Mouse (Mus musculus) cerebellum, adult (tissue): ENCODE measurements at regions not wholly inside any gene's neighbourhood (a gene's known extent, or its start where the extent isn't known, plus 50 kb on each side); places are given as distances from the start of the nearest gene placed in this dataset.
A peak's percentile ranks its signal among the peaks of the same experiment; 100 is the strongest.
"Not testable (repeated sequence)": the region's sequence is repeated elsewhere in the genome, so short reads cannot be mapped to it uniquely, and the experiment has no call there.

Experiments used
- ATAC-seq: cut with Nextera tagmentation; 2 replicates; pipeline ENCODE4 v1.9.2; 2017; ENCODE audit warnings: mild to moderate bottlenecking, moderate library complexity, mixed read lengths; ENCODE audit not compliant: insufficient number of reproducible peaks, low FRiP score, low TSS enrichment

DNA sequence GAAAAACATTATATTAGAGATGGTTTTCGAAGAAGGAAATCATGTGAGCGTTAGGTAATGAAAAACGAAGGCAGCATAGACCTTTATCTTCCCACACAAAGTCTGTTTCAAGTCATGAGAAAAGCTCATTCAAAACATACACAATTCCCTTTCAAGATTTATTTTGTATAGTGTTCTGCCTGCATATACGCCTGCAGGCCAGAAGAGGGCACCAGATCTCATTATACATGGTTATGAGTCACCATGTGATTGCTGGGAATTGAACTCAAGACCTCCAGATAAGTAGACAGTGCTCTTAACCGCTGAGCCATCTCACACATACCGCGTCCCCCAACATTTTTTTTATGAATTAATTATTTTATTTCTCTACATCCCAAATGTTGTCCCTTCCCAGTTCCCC is 578.3 kb upstream of the Ccdc54 start:
- no peak for ATAC-seq

DNA sequence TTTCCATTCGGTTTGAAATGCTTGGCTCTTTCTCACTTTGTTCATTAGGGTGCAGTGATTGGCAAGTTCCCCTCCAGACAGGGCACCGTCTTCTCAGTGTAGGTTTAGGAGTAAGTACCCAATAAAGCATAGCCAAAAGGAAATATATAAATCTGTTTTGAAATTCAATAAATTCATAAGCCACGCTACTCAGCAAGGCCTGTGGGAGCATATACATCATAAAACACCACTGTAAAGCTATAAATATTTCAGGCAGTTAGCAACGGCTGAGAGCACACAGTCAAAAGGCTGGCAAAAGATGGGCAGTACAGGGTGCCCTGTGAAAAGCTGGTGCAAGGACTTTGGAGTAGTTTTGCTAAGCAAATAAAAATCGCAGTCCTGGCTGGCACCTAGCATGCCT is 569.8 kb upstream of the Ccdc54 start:
- no peak for ATAC-seq

DNA sequence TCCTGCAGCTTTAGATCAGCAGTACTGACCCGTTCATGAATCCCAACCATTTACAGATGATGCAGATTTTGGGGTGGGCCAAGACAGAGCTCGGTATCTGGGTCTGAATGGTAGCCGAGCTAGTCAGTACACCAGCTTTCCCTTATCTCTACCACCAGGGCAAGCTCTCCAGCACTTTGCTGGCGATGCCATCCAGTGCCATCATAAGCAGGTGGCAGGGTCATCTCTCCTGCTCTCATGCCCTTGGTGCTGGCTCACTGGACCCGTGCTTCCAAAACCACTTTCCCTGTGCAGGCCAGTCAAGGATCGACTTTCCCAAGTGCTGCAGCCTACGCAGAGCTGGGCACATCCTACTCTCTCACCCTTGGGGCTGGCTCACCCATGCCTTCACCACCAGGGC is 547.6 kb upstream of the Ccdc54 start:
- 0 out of 2 replicates have a peak, but pooled peaks have one; percentile 20 for ATAC-seq

- no peak for ATAC-seq
Observed at GRCm38 (mm10) chr16:51119835-51120234, 528.9 kb upstream of the Ccdc54 start.

DNA sequence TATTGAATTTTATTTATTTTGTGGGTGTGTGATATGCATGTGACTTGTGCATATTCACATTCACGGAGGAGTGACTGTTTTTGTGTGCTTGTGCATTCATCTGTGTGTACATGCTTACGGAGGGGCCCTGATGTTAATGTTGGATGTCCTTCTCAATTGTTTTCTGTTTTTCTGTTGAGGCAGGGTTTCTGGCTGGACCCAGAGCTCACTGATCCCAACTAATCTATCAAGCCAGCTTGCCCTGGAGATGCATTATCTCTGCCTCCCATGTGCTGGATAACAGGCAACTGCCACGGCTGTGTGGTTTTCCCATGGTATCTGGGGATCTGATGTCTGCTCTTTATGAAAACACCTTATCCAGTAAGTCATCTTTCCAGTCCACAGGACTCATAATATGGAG is 527.4 kb upstream of the Ccdc54 start:
- ATAC-seq = no peak

DNA sequence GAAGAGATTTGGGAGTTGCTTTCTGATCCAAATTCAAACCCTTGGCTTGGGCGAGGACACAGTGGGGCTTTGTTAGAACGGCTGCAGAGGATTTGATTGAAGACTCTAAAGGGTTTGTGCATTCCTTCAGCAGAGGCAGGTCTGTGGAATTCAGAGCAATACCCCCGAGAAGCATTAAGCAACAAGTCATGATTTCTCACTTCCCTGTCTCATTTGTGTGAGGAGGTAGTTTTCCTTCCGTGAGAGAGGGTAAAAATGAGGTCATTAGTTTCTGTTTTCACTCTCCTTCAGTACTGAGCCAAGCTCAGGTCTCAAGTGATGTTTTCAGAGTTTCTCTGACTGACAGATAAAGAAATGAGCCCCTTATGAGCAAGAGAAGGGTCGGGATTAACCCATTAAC is 526.9 kb upstream of the Ccdc54 start:
- no peak for ATAC-seq

DNA sequence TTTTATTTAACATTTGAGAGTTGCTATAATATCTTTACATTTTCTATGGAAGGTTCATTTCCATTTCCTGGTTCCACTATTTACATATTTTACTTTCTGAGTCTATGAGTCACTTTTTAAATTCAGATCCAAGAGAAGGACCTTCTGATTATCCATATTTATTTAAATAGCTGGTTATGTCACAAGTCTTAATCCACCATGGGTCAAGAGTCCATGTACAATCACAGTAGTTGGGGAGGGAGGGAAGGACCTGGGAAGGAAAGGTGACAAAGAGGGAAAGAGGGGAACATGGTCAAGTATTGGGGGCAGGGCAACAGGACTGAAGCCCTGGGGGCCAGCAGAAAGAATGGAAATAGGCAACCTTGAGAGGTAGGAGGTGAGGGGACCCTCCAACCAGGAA is 518.9 kb upstream of the Ccdc54 start:
- no peak for ATAC-seq

DNA sequence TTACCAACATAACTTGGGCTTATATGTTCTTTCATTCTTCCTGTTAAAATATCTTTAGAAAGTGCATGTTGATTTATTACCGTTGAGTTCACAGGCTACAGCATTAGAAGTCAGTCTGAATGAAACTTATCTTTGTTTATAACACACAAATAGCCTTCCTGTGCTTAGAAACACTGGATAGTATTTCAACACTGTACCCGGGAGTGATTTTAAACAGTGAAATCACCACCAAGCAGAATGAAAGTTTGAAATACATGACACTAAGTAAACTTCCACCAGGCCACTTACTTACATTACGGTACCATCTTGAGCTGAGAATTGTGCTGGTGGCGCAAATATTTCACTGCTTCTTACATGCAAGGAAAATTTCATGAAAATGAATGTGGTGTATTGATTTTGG is 516.5 kb upstream of the Ccdc54 start:
- no peak for ATAC-seq

- no peak for ATAC-seq
Observed at GRCm38 (mm10) chr16:51086556-51086955, 495.6 kb upstream of the Ccdc54 start.

DNA sequence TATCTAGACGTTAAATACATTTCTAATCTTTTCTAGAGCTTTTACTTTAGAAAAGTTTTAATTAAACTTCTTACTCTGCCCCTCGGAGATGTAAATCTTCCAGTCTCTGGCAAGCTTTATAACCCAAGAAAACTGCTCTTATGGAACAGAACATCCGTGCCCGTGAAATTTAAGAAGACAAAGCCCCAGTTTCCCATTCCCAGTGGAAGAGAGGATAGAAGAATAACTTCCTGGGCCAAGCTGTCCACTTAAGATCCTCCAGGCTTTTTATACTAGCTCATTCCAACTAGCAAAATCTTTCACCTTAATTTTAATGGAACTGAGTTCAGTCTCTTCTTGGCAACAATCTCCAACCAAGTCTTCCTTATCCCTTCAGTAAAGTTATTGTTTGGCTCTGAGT is 489.2 kb upstream of the Ccdc54 start:
- ATAC-seq = no peak

DNA sequence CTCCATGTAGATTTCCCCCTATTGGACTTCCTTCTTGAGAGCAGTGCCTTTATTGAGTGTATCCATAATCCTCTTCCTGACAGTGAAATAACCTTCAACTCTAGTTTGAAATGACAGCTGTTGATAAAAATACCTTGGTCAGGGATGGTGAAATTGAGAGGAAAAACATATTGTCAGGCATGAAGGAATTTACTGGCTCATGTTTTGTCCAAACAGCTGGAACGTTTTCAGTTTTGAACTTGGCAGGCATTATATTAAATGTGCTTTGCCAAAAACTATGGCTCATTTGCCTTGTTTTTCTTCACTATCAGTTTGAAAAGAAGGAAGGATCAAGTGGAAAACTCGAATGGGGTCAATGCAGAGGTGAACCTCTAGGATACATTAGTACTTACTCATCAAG is 457.7 kb upstream of the Ccdc54 start:
- ATAC-seq = no peak

DNA sequence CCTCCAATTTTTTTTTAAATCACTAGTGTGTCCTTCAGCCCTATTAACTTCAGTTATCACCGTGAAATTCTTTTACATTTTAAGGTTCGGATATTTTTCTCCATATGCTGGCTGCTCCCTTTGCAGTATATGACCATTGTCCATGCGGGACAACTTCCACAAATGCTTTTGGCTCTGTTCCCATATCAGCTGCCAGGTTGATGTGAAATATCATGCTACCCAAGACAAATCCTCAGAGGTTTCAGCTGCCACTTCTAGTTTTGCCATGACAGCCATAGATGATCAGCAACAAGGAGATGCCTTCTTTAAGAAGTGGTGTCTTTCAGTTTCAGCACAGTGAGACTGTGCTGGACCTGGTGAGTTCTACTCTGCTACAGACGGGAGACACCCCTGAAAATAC is 457.2 kb upstream of the Ccdc54 start:
- no peak for ATAC-seq

- ATAC-seq = no peak
Observed at GRCm38 (mm10) chr16:51041311-51041710, 450.4 kb upstream of the Ccdc54 start.

- ATAC-seq = no peak
Observed at GRCm38 (mm10) chr16:51002876-51003275, 411.9 kb upstream of the Ccdc54 start.

GRCm38 (mm10) chr16:50964395-50964794 is 373.4 kb upstream of the Ccdc54 start:
- no peak for ATAC-seq

- ATAC-seq = no peak
Observed at GRCm38 (mm10) chr16:50944091-50944490, 353.1 kb upstream of the Ccdc54 start.

- not testable (repeated sequence) for ATAC-seq
Observed at GRCm38 (mm10) chr16:50943581-50943980, 352.6 kb upstream of the Ccdc54 start.

DNA sequence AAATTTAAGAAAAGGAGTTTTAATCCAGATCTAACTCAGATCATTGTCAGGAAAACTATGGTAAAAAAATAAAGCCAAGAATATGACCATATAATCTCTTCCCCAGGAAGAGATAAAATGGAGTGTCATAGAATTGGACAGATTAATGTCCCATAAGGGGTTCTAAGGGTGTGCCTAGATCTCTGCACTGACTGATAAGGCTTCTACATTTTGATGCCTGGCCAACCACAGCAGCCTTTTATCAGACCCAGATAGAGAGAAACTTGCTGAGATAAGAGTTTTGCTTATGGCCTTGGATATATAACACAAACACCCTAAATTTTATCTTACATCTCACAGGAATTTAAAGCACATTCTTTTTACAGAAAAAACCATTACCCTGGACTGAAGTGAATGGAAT is 351.3 kb upstream of the Ccdc54 start:
- ATAC-seq = no peak

GRCm38 (mm10) chr16:50939316-50939715 is 348.4 kb upstream of the Ccdc54 start:
- no peak for ATAC-seq

DNA sequence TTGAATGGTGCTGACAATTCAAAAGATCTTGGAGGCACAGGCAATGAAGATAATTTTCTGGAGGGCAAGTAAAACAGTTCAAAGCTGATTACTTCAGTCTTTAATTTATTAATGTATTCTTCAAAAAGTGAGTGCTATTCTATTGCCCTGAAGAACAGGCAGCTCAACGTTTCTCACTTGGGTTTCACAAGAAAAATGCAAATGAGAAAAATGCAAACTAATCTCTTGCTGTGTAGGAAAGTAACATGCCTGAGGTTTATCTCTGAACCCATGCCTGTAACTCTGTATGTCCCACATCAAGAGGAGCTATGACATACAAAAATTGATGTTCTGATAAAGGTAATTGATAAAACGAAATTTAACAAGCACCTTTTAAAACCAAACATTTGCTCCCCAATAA is 316.8 kb upstream of the Ccdc54 start:
- no peak for ATAC-seq

DNA sequence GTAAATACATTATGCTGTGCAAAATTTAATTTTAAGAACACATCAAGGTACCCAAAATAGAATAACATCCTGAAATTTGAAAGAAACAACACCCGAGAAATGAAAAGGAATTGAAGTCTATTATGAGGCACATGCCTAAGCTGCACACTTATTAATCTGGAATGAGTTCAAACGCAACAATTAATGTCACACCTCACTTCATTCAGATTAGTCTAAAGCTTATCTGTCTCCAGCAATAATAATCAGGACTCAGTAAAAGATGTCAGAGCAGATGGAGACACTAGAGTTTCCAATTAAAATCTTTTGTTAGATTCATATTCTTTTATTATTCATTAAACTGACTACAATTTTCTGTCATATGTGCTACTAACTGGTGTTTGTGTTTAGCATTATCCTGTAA is 308.2 kb upstream of the Ccdc54 start:
- ATAC-seq = no peak

DNA sequence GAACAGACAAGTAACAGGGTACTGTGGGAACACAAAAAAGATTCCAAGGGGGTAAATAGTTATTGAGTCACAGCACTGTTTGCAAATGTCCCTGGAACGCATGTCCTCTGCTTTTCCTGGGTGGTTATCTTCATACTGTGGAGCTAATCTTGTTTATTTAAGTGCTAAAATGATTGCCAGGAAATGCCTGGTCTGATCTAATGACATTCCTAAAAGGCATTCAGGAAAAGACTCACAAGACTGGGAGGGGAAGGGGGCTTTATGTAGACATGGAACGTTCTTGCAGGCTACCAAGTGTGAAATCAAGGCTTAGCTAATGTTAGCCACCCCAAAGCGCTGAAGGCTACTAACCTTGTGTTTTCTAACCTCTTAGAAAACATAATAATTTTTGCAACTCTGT is 287.0 kb upstream of the Ccdc54 start:
- ATAC-seq = no peak

DNA sequence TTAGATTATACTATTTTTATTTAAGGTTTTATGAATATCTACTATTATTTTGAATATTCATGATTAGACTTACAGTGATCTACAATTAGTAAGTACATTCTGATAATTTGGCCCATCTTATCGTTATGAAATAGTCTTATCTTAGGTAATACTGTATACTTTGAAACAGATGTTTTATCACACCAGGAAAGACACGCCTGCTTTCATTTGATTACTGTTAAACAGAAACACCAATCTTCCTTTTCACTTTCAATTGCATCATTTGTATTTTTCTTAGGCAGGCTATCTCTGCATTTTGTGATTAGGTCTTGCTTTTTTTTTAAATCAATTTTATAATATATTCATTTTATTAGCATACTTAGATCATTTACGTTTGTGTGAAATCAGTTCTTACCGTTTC is 280.4 kb upstream of the Ccdc54 start:
- ATAC-seq = no peak
